Mouse (Mus musculus) heart, postnatal 36 days (tissue): ENCODE results near the gene Crbn. TPM values are rescaled to one million over a fixed set of nuclear protein-coding genes. Genes with fewer than 3 reads are reported as not detected.

Source experiments
- DNase-seq, 2 experiments: peaks; one replicate each; pipeline ENCODE4 v3.0.0; 2021 to 2022
- intact Hi-C: fragments of 180-260 bp; cut with DNase I; formaldehyde crosslinking; loops from one replicate; pipeline ENCODE4 v1.15.1; 2025
- total RNA-seq, 2 experiments: library from RNA; stranded (reverse); gene quantifications; 2 replicates each; pipeline ENCODE4 v1.2.3; 2021

The Crbn gene
- total RNA-seq: 10 to 100 TPM; 54.4 to 60.4 TPM

GRCm38 (mm10) chr6:106799333-106800226, at the start of gene Crbn:
Gene Crbn, minus strand, starts transcription at chr6:106800077.
- intact Hi-C loops: loop anchor here (2.0 to 10.0 kb wide), 3 partner anchors 31 to 1985 kb away; partner anchors contain the start of genes Arl8b and Trnt1
- peak; percentile 92 to 96 for DNase-seq

DNA sequence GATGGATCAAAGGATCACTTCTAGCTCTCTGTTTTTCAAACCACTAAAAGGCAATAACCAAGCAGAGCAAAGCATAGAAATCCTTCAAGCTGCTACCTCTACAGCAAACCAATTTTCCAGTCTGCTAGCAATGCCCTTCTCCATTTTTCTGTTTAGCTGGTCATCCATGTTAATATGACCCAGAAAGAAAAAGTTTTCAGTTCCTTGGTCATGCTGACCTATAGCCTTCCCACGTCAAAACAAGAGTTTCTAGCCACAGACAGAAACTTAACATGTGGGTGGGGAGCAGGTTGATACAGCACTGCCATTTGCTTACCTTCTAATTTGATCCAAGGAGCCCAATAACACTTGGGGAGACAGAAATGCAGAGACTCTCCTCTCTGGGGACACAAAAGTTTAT, 40.3 kb upstream of the Crbn start:
- intact Hi-C loops: no loop called here
- no peak for DNase-seq

GRCm38 (mm10) chr6:106838053-106838452, 38.2 kb upstream of the Crbn start:
- intact Hi-C loops: no loop called here
- DNase-seq: no peak

GRCm38 (mm10) chr6:106835316-106835715, 35.4 kb upstream of the Crbn start:
- intact Hi-C loops: no loop called here
- no peak for DNase-seq

DNA sequence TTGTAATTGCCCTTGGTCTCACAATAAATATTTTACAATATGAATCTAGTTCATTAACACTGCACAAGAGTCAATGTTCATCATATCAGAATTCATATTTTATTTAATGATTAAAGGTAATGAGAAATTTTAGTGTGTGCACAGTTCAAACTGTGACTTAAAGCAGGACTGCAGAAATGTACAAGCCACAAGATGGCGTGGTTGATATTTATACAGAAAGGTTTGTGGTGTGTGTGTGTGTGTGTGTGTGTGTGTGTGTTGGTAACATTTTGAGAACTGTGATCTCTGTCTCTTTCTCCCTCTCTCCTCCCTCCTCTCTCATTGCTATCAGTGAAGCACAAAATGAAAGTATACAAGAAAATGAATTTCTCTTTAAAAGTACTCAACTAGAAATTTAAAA, 22.5 kb upstream of the Crbn start:
- no peak for DNase-seq
- intact Hi-C loops: no loop called here

- intact Hi-C loops: no loop called here
- no peak for DNase-seq
Observed at GRCm38 (mm10) chr6:106820566-106820965, 20.7 kb upstream of the Crbn start.

DNA sequence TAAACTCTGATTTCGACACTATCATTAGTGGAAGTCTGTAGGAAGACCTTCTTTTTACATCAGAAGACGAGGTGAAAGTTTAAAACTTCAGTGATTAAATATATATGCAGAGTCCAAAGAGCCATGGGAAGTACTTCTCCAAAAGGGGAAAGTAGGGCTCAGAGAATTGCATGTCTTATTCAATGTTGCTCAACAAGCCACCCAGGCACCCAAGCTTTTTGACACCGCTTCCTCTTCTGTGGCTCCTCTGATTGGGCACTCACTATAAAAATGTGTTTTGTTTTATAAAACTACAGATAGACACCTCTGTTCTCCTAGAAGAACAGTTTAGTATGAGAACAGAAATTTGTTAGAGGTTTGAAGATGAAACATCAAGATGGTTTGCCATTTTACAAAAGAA, 20.0 kb upstream of the Crbn start:
- DNase-seq: no peak
- intact Hi-C loops: no loop called here

DNA sequence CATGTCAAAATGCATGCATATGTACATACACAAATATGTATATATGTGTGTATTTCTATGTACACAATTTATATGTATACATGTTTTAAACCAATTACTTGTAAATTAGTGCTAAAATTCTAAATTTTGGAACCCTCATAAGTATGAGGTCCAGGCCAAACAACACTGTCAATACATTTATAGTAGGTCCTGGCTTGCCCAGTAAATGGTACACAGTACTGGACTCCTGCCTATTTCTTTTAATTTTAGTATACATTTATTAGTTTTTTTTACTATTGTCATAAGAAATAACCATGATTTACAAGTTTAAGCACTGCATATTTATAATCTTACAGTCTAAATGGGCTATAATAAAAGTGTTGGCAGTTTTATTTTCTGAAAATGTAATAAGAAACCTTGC, 19.4 kb upstream of the Crbn start:
- intact Hi-C loops: no loop called here
- DNase-seq: no peak

DNA sequence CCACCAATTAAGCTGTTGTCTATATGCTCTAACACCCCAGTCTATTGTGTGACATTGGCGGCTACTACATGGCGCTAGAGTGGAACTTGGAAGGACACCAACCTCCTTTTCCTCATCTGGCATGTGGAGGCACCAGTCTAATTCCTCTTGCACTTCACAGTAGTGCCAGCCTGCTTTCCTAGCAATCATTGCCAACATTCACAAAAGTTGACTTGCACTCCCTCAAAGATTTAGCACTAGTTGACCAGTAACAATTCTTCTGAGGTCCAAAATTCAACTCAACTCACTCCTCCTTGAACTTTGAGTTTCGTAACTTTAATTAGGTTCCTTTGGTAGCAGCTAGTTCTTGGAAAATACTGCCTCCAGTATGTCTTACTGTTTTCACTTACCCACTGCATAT, 10.8 kb upstream of the Crbn start:
- intact Hi-C loops: no loop called here
- DNase-seq: no peak

- intact Hi-C loops: loop anchor here (10.0 kb wide), 1 partner anchor 1976 kb away; the partner anchor contains the start of gene Arl8b
- no peak for DNase-seq
Observed at GRCm38 (mm10) chr6:106809161-106809560, 9.3 kb upstream of the Crbn start.

DNA sequence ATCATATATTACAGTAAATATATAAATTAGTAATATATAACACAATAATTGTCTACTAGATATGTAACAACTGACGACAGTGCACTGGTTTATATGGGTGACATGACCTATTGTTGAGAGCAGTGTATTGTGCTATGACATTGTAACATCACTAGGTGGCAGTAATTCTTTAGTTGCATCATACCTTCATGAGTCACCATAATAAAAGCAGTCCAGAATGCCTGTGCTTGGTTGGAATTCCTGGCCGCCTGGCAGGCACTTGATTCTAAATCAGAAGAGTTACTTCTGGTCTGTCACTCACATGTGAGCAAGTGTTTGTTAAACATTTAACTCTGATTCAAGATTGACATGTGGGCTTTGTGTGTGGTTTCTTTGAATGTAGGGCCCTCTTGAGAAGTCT, 5.0 kb upstream of the Crbn start:
- no peak for DNase-seq

GRCm38 (mm10) chr6:106800227-106800557, 315 bp upstream of the Crbn start:
- no peak for DNase-seq
- intact Hi-C loops: loop anchor here (2.0 to 10.0 kb wide), 3 partner anchors 31 to 1985 kb away; partner anchors contain the start of genes Arl8b and Trnt1

More for the DNA sequence above, 5.0 kb upstream of the Crbn start:
- intact Hi-C loops: loop anchor here (2.0 to 10.0 kb wide), 3 partner anchors 143 to 1980 kb away; partner anchors contain the start of gene Arl8b

GRCm38 (mm10) chr6:106794094-106794814, 5.6 kb downstream of the Crbn start:
- DNase-seq: no peak
- intact Hi-C loops: no loop called here

GRCm38 (mm10) chr6:106793621-106794020, 6.3 kb downstream of the Crbn start:
- intact Hi-C loops: no loop called here

DNA sequence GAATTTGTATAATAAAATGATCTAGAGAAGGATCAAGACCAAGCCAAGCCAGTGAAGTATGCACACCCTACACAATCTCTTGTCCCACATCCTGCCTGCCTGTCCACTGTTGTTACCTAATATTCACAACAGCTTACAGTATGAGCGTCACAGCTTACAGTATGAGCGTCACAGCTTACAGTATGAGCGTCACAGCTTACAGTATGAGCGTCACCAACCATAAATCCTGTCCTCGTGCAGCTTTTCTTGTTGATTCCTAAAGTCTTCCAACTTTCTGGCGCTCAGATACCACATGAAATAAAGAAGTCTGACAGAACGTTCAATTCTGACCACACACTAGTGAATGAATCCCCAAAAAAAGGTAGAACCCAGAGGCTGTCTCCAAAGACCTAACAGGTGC, 6.8 kb downstream of the Crbn start:
- no peak for DNase-seq
- intact Hi-C loops: no loop called here

More at GRCm38 (mm10) chr6:106793621-106794020, 6.3 kb downstream of the Crbn start:
- DNase-seq: no peak

DNA sequence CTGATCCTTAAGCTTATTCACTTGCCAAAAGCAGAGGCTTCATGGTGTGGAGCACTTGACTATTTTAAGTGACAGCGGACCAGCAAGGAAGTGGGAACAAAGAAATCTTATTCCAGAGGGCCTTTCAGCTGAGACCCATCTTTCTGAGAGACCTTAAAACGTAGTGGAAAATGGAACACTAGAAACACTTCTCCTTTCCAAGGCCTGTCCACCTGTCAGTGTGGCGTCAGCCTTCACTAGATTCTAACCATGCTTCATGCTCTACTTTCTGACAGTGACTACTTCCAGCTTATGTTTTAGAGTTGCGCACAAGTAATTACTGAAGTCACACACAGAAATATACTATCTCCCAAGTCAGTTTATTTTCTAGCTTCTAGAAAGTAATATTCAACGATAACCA, 7.4 kb downstream of the Crbn start:
- no peak for DNase-seq
- intact Hi-C loops: no loop called here

DNA sequence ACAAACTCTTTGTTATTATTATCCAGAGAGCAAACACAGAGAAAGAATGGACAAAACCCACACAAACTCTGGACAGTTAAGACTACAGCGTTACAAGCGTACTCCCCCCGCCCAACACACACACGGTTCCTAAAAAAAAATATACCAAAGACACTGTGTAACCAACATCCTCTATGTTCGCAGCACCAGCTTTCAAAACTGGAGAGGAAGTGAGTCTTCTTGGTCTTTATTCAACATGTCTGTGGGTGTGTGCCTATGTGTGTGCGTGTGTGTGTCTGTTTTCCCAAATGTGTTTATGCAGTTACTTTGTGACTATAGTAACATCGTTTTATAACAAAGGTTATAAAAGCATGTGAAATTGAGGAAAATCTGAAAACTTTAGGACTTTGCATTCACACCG, 8.4 kb downstream of the Crbn start:
- intact Hi-C loops: no loop called here
- no peak for DNase-seq

- intact Hi-C loops: no loop called here
- no peak for DNase-seq
Observed at GRCm38 (mm10) chr6:106787138-106787537, 12.7 kb downstream of the Crbn start.

DNA sequence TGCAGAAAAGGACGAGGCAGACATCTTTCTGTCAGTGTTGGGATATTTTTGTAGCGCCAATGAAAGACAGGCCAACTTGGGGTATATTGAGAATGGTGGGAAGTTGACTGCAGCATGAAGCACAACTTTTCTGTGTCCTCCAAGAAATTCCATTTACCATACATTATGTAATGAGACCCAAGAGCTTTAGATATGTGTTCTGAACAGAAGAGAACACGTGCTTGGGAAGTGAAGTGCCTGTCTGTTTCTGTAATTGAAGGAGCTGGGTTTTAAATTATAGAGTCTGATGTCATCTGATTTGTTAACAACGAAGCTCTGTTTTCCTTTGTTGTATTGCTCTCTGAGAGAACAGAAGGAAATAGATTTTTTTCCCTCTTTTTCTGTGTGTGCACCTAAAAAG, 29.8 kb downstream of the Crbn start:
- DNase-seq: no peak

GRCm38 (mm10) chr6:106769290-106769866, 30.5 kb downstream of the Crbn start:
- intact Hi-C loops: loop anchor here (2.0 kb wide), 1 partner anchor 31 kb away; the partner anchor contains the start of gene Crbn
- no peak for DNase-seq

More for the DNA sequence above, 29.8 kb downstream of the Crbn start:
- intact Hi-C loops: no loop called here
